Mouse (Mus musculus) MN1 (cell line): ENCODE measurements around the gene Gm12830.

Experiments
- DNase-seq: peaks from one replicate; pipeline ENCODE4 v3.0.0-alpha.2; 2016; ENCODE audit warnings: low spot score

Gene Gm12830

DNA sequence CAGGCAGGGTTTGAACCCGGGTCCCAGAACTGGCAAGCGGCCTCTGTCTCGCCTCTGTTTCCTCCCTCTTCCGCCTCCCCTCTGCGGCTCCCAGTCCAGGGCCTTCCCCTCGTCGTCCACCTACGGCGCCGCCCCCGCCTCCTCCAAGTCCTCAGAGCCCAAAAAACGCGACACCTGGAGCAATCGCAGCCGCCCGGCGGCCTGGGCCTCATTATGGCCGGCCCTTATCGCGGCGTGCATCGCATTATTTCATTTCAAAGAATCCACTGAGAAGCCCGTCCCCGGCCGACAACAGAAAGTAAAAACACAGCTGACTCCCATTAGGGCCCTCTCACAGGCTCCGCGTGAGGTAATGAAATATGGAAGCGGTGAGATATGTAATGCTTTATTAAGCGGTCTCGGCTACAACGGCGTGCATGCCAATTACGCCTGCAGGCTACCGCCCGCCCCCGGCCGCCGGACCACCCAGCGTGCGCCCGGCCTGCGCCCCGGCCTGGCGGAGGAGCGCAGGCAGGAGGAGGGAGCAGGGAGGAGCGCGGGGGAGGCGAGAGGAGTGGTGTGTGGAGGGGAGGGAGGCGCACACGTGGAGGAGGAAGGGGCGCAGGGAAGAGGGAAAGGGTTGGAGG, at the start of gene Gm12830:
Gene Gm12830, plus strand, starts transcription at position 156 of the 626 bp plus-strand sequence.
- DNase-seq, result no peak

DNA sequence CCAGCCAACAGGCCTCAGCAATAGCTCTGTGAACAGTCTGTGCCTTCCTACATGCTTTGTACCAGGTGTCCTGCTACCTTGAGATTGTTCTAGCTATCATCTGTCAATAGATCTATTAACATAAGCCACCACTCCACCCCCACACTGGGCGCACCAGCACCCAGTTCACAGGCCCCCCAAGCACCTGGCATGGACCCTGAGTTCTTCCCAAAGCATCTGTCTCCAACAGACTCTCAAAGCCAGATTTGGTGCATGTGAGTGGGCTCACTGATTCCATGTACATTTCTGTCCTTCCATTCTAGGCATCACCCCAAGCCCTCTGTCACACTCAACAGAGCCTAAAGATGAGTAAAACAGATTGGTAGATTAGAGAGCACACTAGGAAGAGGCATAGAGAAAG, 48.2 kb upstream of the Gm12830 start:
- no peak for DNase-seq

DNA sequence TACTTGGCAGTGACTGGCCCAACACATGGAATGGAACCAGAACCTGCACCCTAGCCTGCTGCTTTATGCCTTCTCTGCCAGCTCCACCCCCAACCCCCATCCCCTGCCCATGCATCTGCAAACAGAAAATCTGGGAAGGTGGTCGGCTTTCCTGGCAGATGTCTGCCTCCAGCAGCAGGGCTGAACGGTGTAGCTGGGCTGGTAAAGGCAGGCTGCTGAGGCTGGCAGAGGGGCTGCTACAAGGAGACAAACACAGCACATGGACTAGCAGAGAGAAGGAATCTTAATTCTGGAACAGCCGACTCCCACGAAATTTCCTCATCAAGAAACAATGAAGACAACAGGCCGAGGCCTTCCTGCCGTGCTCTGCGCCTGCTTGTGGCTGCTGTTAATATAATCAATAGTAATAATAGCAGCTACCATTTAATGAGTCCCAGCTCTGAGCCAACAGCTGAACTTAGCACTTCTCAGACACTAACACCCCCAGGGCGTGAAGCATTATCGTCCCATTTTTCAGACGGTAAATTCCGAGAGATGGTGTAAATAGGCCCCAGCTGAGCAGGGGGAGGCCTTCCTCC, 43.8 kb upstream of the Gm12830 start:
- DNase-seq, result no peak

DNA sequence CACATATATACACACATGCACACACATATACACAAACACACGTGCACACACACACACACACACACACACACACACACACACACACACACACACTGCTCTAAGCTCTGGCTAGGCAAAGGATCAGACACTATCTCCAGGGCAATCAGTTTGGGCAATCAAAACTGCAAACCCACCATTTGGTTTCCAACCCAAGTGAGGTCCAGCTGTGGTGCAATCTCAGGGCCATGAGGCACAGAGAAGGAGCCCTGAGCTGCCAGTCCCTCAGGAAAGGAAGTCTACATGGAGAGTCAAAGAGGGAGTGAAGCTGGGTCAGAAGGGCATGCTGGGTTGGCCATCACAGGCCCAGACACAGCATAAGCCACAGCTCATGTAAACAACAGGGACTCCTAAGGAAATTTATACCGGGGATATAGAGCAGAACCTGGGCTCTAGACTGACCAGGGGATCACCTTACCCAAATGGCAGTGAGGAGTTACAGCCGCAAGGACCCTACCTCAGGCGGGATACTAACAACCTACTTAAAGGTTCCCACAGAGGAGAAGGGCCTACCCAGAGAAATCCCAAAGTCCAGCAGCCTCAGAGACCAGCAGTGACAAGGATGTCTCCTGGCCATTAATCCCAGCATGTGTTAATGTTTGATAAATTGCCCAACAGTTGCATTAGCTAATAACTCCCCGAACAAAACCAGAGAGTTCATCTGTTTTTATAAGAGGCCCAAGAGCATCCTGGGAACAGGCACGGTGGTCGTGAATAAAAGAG, 42.6 kb upstream of the Gm12830 start:
- DNase-seq, result no peak

DNA sequence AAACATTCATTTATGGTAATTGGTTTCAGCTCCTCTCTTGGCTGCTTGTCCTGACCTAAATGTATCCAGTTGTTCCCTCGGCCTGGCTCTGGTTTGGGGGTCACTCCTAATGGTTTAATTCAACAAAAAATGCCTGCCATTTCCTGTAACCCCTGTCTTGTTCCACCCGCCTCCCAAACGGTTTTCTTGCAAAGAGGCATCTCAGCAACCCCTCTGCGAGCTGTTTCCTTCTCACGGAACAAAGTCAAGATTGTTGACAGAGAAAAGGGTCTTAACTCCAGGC, 42.1 kb upstream of the Gm12830 start:
- no peak for DNase-seq

DNA sequence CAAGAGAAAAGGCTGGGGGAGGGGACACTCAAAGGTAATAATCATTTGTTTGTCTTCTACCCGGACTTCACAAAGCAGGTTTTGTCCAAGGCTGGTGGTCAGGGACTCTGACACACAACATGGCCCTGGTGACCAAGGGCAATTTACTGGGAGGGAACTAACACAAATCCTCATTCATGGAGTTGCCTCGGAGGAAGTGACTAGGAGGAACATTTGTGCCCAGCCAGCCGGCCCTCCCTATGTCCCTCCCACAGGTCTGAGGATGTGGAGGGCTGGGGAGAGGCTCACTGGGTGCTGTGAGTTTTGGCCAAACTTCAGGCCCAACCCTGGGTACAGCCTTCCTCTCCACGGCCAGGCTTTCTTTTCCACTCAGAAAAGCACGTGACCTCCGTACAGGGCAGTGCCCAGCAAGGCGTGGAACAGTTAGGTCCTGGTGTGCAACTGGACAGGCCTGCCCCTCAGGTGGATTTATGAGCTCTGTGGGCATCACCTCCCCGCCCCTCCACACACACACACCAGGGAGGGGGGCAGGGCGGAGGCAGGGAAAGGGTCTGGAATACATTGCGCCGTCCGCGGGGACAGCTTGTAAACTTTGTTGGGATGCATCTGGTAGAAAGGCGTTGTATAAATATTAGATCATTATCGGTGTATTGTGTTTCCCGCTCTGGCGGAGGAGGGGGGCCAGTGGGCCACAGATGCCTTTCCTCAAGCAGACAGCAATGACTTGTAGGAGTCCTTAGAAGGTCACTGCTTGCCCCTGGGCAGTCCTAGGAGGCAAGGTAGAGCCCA, 41.6 kb upstream of the Gm12830 start:
- no peak for DNase-seq

DNA sequence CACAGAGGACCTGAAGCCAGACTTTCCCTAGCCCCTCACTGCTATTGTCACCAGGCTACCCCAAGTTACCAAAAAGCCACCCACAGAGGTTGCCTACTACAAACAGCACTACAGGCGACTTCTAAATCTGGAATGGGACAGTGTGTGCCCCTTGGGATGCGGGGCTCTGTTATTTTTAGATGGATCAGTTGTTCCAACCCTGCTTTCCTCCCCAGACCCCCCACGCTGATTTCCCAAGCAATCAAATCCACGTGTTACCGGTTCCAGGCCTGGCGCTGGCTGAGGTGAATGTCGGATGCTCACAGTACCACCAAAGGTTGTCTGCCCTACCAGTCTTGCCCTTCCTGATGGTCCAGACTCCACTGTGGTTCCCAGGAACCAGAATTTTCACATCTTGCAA, 38.7 kb upstream of the Gm12830 start:
- no peak for DNase-seq

DNA sequence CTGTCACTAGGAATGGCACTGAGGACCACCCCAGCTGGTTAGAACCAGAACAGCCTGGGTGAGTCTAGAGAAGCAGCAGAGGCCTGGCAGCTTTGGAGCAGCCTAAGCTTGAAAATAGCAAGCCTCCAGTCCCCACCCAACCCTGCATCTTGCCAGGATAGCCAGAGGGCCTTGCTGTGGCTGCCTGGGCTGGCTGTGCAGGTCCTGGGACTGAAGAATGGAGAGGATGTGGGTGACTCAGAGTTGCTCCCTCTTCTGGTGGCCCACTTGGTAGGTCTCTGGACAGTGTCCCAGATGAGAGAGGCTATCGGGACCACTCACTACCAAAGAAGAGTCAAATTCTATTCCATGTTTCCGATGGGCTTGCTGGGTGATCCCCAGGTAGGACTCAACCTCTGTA, 36.8 kb upstream of the Gm12830 start:
- no peak for DNase-seq

DNA sequence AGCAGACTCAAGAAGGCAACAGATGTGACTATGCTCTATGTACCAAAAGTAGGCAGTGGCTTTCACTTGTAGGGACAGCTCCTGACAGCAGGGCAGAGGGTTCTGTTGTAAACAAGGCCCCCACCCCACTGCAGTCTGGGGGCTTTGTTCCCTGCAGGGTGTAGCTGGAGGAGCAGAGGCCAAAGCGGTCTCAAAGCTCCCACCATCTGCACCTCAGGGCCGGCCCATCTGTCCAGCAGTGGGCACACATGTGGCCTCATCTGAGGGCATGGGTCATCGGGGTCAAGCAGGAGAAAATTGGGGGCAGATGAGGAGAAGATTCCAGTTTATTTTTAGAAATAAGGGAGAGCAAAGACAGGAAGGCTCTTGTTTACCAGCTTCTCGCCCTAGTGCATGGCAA, 32.7 kb upstream of the Gm12830 start:
- DNase-seq, result no peak

DNA sequence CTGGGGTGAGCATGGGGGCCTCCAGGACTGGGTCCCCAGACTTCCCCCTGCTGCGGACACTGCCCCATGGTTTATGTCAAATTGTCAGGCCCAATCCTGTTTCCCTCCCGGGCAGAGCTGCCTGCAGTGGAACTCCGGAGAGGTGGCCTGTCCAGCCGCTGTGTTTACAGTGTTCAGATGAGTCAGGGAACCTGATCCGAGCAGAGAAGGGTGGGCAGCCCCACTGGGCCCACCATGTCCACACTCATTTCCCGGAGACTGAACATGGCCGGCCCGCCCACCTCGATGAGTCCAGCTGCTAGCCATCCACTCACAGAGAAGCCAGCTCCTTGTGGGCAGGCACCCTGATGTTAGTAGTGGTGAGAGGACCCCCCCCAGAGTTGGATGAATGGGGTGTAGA, 29.9 kb upstream of the Gm12830 start:
- no peak for DNase-seq

DNA sequence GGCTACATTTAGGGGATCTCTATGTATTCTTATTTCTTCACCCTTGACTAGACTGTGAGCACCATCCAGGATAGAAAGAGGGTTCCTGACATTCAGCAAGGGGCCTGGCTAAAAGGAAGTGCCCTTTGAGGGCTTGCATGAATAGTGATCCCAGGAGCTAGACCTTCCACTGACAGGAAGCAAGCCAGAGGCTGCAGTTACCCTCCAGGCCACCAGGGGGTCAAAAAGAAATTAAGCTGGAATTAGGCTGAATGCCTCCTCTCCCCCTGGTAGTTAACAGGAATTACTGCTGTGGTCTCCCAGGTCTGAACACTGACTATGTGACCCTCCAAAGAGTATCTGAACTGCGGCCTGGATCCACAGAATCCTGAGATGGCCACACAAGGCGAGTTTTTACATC, 27.7 kb upstream of the Gm12830 start:
- DNase-seq, result no peak

DNA sequence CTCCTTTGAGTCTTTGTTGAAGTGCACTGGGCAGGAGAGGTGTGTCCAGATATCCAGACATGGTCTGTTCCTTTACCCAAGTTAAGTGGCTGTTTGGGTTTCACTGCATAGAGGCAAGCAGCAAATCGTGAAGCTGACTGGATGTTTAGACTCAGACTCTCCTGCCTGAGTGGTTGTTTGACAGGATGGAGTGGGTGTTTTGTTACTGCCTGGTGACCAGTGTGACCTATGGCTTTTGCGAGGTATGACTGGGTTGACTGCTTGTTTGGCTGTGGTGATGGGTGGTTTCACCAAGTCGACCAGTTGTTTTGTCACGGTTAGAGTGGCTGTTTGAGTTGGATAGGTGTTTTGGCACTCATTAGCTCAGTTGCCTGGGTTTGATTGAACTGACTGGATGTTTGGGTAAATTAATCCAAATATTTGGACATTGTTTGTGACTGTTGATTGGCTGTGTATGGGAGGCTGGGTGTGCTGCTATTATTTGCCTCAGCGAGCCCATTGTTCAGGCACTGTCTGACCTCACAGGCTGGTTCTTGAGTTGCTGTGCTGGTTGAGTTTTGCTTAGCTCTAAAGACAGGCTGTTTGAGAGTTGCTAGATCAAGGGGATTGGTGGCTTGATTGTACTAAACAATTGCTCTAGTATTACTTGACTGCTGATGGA, 24.1 kb upstream of the Gm12830 start:
- no peak for DNase-seq

DNA sequence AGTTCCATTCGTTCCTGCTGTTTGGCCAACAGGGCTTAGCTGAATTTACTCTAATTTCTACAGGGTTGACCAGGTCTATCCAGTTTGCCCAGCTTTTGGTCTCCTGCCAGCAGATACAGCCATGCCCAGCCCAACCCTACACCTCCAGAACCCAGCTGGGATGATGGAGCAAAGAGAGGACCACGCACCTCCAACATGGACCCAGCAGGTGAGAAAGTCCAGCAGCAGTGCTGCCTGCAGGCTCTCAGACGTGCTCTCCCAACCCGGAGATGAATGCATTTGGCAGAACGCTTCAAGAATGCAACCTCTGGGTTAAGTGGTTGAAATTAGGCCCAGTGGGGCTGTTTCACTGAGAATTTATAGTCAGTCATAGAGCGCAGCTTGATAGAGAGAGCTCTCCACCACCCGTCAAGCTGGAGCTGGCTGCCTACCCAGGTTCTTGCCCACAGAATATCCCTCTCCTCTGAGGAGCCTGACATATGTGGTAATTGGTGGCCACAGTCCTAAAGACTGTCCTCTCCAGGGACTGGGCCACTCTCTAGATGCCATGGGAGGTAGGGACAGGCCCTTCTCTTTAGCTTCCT, 23.4 kb upstream of the Gm12830 start:
- no peak for DNase-seq

DNA sequence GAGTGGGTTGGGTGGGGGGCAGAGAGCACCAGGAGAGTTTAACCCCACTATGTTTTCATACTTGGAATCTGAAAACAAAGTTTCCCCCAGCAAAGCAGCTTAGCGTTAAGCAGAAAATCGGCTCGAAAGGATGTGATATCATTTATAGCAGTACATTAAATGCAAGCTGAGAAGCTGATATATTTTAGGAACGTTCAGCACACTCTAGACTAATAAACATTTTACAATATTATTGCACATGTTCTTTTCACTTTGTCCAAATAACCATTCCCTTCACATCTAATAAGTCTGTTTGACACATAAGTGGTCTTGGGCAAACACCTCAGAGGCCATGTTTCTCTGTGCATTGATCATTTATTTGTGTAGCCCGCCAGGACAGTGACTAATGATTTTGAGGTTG, 17.4 kb upstream of the Gm12830 start:
- DNase-seq, result no peak

DNA sequence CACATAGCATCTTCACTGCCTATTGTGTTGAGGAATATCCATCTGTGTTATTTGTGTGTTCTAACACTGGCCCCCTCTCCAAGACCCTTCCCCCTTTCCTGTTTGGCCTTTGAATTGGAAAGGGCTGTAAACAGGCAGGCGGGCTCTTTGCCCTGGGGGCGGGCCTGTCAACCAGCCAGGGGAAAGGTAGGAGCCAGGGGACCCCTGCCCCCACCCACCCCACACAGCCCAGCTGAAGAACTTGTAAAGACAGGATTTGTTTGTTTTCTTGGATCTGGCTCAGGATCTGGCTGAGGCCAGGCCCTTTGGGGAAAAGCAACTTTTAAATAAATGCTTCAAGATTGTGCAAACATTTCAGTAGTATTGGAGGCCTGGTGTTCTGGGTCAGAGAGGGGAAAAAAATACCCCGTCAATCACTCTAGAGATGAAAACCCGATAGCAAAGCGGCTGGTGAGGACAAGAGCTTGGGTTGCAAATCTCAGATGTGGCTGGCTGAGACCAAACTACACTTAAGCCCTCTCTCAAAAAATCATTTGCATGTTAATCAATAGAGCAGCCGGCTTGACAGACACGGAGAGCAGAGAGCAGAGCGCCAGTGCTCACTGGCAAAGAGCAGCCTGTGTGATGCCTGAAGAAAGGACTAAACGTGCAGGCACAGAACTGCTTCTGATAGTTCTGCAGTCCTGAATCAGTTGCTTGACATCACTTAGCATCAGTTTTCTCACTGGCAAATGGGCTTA, 2.4 kb upstream of the Gm12830 start:
- no peak for DNase-seq

DNA sequence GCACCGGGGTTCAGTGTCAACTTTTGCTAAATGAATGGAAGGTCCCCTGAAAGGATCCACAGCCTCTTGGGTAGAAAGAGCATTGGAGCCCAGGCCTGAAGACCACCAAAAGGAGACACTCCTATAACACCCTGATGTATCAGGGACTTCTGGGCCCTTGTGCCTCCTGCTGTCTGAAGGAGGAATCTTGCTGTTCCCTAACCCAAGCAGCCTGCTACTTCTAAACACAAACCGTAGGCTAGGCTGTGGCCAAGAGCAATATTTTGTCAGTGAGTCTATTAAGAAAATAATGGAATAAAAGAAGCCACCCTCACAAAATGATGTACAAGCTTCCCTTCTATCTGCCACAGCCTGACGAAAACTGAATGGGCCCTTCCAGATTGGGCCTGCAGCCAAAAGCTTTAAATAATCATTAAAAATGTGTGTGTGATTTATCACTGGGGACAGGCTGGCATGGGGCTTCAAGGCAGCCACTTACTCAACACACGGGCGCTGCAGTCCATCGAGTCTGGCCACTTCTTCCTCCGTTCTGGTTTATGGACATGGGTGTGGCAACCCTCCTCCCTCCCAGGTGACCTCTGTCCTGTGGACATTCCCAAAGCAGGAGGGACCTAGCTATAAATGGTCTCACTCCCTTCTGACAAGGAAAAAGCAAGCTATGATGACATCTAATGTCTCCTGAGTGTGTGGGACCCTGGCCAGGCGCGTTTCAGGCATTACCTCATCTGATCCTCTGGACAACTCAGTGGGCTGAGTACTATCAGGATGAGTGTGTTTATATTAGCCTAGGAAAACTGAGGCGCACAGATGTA, 13.5 kb downstream of the Gm12830 start:
- no peak for DNase-seq

DNA sequence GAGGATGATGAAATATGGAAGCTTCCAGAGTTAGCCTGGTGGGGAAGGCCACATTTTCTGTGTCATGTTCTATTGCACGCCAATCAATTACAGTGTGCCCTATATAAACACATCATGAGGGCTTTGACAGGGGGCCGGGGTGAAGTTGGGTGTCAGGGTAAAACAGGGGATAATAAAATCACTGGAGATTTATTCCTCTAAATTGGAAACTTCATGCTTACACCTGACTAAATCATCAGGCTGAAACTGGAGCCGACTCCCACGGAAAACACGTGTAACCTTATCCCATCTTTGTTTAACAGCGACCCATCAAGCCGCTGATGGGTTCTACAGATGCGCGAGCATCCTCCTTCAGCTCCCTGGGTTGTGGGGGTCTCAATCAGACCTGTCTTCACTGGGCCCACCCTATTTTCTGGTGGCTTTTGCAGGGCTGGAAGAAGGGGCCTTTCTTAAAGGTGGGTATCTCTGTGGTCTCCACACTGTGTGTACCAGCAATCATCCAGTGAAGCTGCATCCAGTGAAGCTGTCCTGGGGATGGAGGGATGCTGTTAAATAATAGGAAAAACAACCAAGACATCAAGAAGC, 19.9 kb downstream of the Gm12830 start:
- no peak for DNase-seq

DNA sequence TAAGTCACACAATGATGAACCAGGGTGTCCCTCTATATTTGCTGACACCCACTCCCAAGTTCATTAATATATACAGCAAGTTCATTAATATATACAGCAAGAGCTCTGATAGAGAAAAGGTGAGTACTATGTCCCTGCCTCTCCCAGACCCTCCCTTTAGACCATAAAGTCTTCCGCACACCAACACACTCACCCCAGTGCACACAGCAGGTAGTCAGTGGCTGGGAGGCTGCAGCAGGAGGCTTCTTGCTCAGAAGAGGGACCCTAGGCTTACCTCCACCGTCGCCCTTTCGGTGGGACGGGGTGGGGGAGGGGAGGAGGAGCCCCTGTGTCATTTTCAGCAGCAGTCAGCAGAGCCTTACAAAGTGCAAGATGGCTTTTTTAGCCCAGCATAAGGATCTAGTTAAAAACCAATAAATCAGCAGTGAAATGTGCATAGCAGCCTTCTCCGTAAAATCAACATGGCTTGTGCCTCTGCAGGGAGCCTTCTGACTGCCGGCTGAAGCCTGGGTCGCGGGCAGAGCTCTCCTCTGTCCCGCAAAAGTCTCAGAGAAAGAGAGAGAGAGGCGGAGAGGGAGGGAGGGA, 20.9 kb downstream of the Gm12830 start:
- DNase-seq, result no peak

DNA sequence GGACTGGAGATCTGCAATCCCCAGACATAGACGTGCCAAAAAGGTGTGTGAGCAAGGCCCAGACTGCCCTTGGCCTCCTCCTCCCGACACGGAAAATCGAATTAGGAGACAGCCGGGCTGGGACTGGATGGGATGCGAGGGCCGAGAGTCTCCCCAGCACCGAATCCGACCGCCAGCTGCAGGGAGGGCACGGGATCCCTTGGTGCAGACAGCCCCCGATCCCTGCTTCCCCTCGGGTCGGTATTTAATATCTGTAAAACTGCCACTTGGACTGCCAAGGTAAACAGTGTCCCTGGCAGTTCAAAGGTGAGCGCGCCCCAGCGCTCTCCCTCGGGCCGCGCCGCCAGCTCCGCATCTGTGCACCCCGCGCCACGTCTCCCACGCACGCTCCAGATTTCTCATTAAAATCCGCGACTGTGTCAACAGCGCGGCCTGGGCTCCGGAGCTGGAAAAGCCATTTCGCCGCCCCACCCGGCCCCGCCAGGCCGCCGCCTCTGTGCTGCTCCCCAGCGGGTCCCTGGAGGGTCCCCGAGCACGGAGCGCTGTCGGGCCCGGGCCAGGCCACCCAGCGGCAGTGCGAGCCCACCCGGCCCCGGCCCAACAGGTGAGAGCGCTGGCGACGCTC, 21.7 kb downstream of the Gm12830 start:
- DNase-seq, result no peak
